In the genomic region with DNA sequence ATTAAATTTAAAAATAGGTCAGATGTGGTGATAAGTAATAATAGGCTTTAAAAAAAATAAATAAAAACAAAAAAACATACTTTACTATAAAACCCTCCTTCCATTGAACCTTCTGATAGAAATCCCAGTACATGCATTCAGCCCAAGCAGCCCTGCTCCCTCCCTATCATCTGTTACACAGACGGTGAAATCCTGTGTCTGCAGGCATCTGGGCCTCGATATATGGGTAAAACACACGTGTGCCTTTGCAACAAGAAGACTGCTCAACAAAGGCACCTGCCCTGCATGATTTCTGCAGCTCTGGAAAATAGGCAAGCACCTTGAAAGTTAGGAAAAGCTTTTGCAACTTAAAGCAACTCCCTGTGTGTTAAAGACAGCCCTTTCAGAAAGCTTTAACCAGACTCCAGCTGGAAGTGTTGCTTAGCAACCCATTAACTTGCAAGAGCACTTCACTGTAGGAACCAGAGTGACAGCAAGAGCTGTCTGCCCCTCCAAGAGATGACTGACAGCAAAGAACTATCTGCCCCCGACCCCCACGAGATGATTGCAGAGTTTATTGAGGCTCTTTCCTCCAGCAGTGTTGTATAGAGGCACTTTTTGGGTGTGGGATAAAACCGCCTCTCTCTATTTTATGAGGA, we compare ENCODE assay signal across 14 mouse cellular contexts. TPM values are rescaled to one million over a fixed set of nuclear protein-coding genes. Genes with fewer than 3 reads are reported as not detected.
DNase-seq lines count a peak whose midpoint lies in the region; ATAC-seq and TF ChIP-seq lines count a peak whose summit lies in the region.
"Had no signal": no experiment of that assay in that cellular context is flagged by ENCODE, and none has a peak within 500 bp of the region (broad histone marks: within the 10 kb centered on the region; RNA-seq: fewer than 3 reads in every experiment).

No protein-coding gene starts in this region.

- no peaks in the 10 kb centered on the region for H3K9me3 ChIP-seq in lung, embryonic 14.5 days (ENCODE audit: low read depth, low read length)
- no peaks in the 10 kb centered on the region for H3K9me3 ChIP-seq in forebrain, embryonic 12.5 days
- no peaks in the 10 kb centered on the region for H3K9me3 ChIP-seq in midbrain, postnatal 0 days (ENCODE audit: low read length)
- no peaks in the 10 kb centered on the region for H3K9me3 ChIP-seq in kidney, embryonic 16.5 days (ENCODE audit: low read length)
- H3K9me3 ChIP-seq: limb, embryonic 15.5 days had no signal

- ATAC-seq in frontal cortex, adult (ENCODE audit: low TSS enrichment): peak; percentile 67
- ATAC-seq in lung, embryonic 14.5 days (ENCODE audit: insufficient read depth): no peak
- ATAC-seq in forebrain, embryonic 12.5 days (ENCODE audit: low FRiP score): peak; percentile 67; the same call in 1 of the 2 replicates
- ATAC-seq in midbrain, postnatal 0 days (ENCODE audit: low FRiP score): no peak
- ATAC-seq in kidney, embryonic 16.5 days (ENCODE audit: low FRiP score, low TSS enrichment): no peak
- ATAC-seq: activated CD4-positive, CD25-positive, alpha-beta regulatory T cell, adult 4 months; lung, postnatal 0 days had no signal

- 0 out of 2 replicates have a peak overlapping the region, but pooled peaks have one; percentile 8 for H3K27ac ChIP-seq in lung, embryonic 14.5 days (ENCODE audit: low read depth)
- peak overlapping the region; percentile 70 for H3K27ac ChIP-seq in forebrain, embryonic 12.5 days
- peak overlapping the region; percentile 14; the same call in 1 of the 2 replicates for H3K27ac ChIP-seq in midbrain, postnatal 0 days (ENCODE audit: low read depth, low read length)
- no peak overlapping the region for H3K27ac ChIP-seq in kidney, embryonic 16.5 days (ENCODE audit: low read length)
- H3K27ac ChIP-seq: limb, embryonic 15.5 days had no signal

- 49% methylated on average over 6 of the region's 6 CpGs for WGBS in lung, embryonic 14.5 days
- 15% methylated on average over 6 of the region's 6 CpGs for WGBS in forebrain, embryonic 12.5 days
- 10% methylated on average over 6 of the region's 6 CpGs for WGBS in midbrain, postnatal 0 days
- 65% methylated on average over 6 of the region's 6 CpGs for WGBS in kidney, embryonic 16.5 days

- H3K36me3 ChIP-seq in lung, embryonic 14.5 days (ENCODE audit: insufficient read depth): peaks cover 66% of the 10 kb centered on the region
- peaks cover 47% of the 10 kb centered on the region for H3K36me3 ChIP-seq in forebrain, embryonic 12.5 days (replicated peaks)
- peaks cover 30% of the 10 kb centered on the region for H3K36me3 ChIP-seq in midbrain, postnatal 0 days (ENCODE audit: insufficient read depth, low read length)
- H3K36me3 ChIP-seq in kidney, embryonic 16.5 days (ENCODE audit: insufficient read depth, low read length): peaks cover 38% of the 10 kb centered on the region

- H3K27me3 ChIP-seq in lung, embryonic 14.5 days (ENCODE audit: insufficient read depth, low read length): no peaks in the 10 kb centered on the region
- H3K27me3 ChIP-seq in forebrain, embryonic 12.5 days: no peaks in the 10 kb centered on the region
- H3K27me3 ChIP-seq in midbrain, postnatal 0 days (ENCODE audit: insufficient read depth, low read length): no peaks in the 10 kb centered on the region
- H3K27me3 ChIP-seq in kidney, embryonic 16.5 days (ENCODE audit: insufficient read depth, low read length): no peaks in the 10 kb centered on the region
- H3K27me3 ChIP-seq: limb, embryonic 15.5 days had no signal

- no peaks in the 10 kb centered on the region for H3K4me1 ChIP-seq in lung, embryonic 14.5 days (ENCODE audit: insufficient read depth)
- peaks cover 16% of the 10 kb centered on the region for H3K4me1 ChIP-seq in forebrain, embryonic 12.5 days
- H3K4me1 ChIP-seq in midbrain, postnatal 0 days (ENCODE audit: insufficient read depth, low read length): no peaks in the 10 kb centered on the region
- no peaks in the 10 kb centered on the region for H3K4me1 ChIP-seq in kidney, embryonic 16.5 days (ENCODE audit: insufficient read depth, low read length)
- H3K4me1 ChIP-seq: limb, embryonic 15.5 days had no signal

- DNase-seq in frontal cortex, postnatal 10 days (ENCODE audit: low spot score in 2 of 2): no peak
- no peak for DNase-seq in lung, embryonic 14.5 days
- no peak for DNase-seq in lung, postnatal 4 days
- peak; percentile 58 for DNase-seq in midbrain, postnatal 0 days (ENCODE audit: low spot score)
- no peak for DNase-seq in cerebellum, adult 9-10 months
- DNase-seq: gastrocnemius, postnatal 25 days; kidney, postnatal 10 days; thymus, postnatal 14 days had no signal

- H3K4me2 ChIP-seq in lung, embryonic 14.5 days: no peak overlapping the region
- peak overlapping the region; percentile 26; the same call in 1 of the 2 replicates for H3K4me2 ChIP-seq in forebrain, embryonic 12.5 days
- no peak overlapping the region for H3K4me2 ChIP-seq in midbrain, postnatal 0 days (ENCODE audit: low read depth, low read length, poor library complexity, severe bottlenecking)
- no peak overlapping the region for H3K4me2 ChIP-seq in kidney, embryonic 16.5 days (replicated peaks; ENCODE audit: low read depth, low read length)
- H3K4me2 ChIP-seq: limb, embryonic 15.5 days had no signal

- no peak overlapping the region for H3K9ac ChIP-seq in lung, embryonic 14.5 days
- no peak overlapping the region for H3K9ac ChIP-seq in forebrain, embryonic 12.5 days
- H3K9ac ChIP-seq in midbrain, postnatal 0 days (replicated peaks; ENCODE audit: low read length, poor library complexity, severe bottlenecking): no peak overlapping the region
- no peak overlapping the region for H3K9ac ChIP-seq in kidney, embryonic 16.5 days (replicated peaks; ENCODE audit: low read length)
- H3K9ac ChIP-seq: limb, embryonic 15.5 days had no signal

- H3K4me3 ChIP-seq in lung, embryonic 14.5 days (ENCODE audit: low read depth, low read length): no peak overlapping the region
- no peak overlapping the region for H3K4me3 ChIP-seq in forebrain, embryonic 12.5 days (replicated peaks)
- no peak overlapping the region for H3K4me3 ChIP-seq in midbrain, postnatal 0 days (ENCODE audit: low read depth, low read length)
- H3K4me3 ChIP-seq in kidney, embryonic 16.5 days (ENCODE audit: low read length): no peak overlapping the region
- H3K4me3 ChIP-seq: limb, embryonic 15.5 days had no signal

- TF ChIP-seq CTCF in lung, embryonic 14.5 days (IDR thresholded peaks at IDR 0.05; ENCODE audit: low read depth): no peak
- no peak for TF ChIP-seq CTCF in midbrain, postnatal 0 days (IDR thresholded peaks at IDR 0.05)

RNA-seq across cellular contexts. Expression of gene Rasl10b, which starts 14.0 kb away (rescaled TPM):
- 0.88 and 1.3 TPM in 2 replicates for polyA plus RNA-seq in lung, embryonic 14.5 days (2014; fragmentation: Nextera tagmentation; extraction: Ambion mirVana)
- polyA plus RNA-seq in forebrain, embryonic 12.5 days (2016; fragmentation: Nextera tagmentation; extraction: Ambion mirVana): 11.0 and 13.9 TPM in 2 replicates
- 110 and 126 TPM in 2 replicates for total RNA-seq in midbrain, postnatal 0 days (2014; rRNA removed)
- polyA plus RNA-seq in midbrain, postnatal 0 days (2015; fragmentation: Nextera tagmentation; extraction: Ambion mirVana): 43.9 and 44.3 TPM in 2 replicates
- polyA plus RNA-seq in kidney, embryonic 16.5 days (2015; fragmentation: Nextera tagmentation; extraction: Ambion mirVana): 0.39 and 0.57 TPM in 2 replicates
- polyA plus RNA-seq: activated CD4-positive, CD25-positive, alpha-beta regulatory T cell, adult 4 months had no signal

RNA-seq across cellular contexts. Expression of gene Gas2l2, which starts 34.3 kb away (rescaled TPM):
- polyA plus RNA-seq in lung, embryonic 14.5 days (2014; fragmentation: Nextera tagmentation; extraction: Ambion mirVana): not detected in 2 replicates
- polyA plus RNA-seq in forebrain, embryonic 12.5 days (2016; fragmentation: Nextera tagmentation; extraction: Ambion mirVana): 0.08 and 0.22 TPM in 2 replicates
- total RNA-seq in midbrain, postnatal 0 days (2014; rRNA removed): 0.44 and 0.85 TPM in 2 replicates
- polyA plus RNA-seq in midbrain, postnatal 0 days (2015; fragmentation: Nextera tagmentation; extraction: Ambion mirVana): 0.52 and 0.67 TPM in 2 replicates
- polyA plus RNA-seq in kidney, embryonic 16.5 days (2015; fragmentation: Nextera tagmentation; extraction: Ambion mirVana): not detected in 2 replicates
- total RNA-seq: gastrocnemius, postnatal 25 days had no signal
- polyA plus RNA-seq: activated CD4-positive, CD25-positive, alpha-beta regulatory T cell, adult 4 months had no signal

RNA-seq across cellular contexts. Expression of gene 1700020L24Rik, which starts 42.6 kb away (rescaled TPM):
- polyA plus RNA-seq in lung, embryonic 14.5 days (2014; fragmentation: Nextera tagmentation; extraction: Ambion mirVana): 0.23 and 0.64 TPM in 2 replicates
- 0.29 and 0.35 TPM in 2 replicates for polyA plus RNA-seq in forebrain, embryonic 12.5 days (2016; fragmentation: Nextera tagmentation; extraction: Ambion mirVana)
- not detected in 2 replicates for total RNA-seq in midbrain, postnatal 0 days (2014; rRNA removed)
- 0.57 and 0.79 TPM in 2 replicates for polyA plus RNA-seq in midbrain, postnatal 0 days (2015; fragmentation: Nextera tagmentation; extraction: Ambion mirVana)
- polyA plus RNA-seq in kidney, embryonic 16.5 days (2015; fragmentation: Nextera tagmentation; extraction: Ambion mirVana): not detected in 2 replicates
- total RNA-seq: gastrocnemius, postnatal 25 days had no signal

Comparison
In these comparisons a context has a peak if more than half of its experiments do, and no peak if none do; other contexts are left out.
1. ATAC-seq: peak in frontal cortex, adult (single experiment) and forebrain, embryonic 12.5 days (single experiment); none in lung, embryonic 14.5 days (single experiment), midbrain, postnatal 0 days (single experiment) and kidney, embryonic 16.5 days (single experiment).